Mouse (Mus musculus): ENCODE data around the gene Tmem108. TPM values are rescaled to one million over a fixed set of nuclear protein-coding genes. Genes with fewer than 3 reads are reported as not detected.
A peak's percentile ranks its signal among the peaks of the same experiment; 100 is the strongest.

Tmem108 gene
- total RNA-seq, 2 experiments from 2014 or later, result 4.1 to 5.9 TPM

DNA sequence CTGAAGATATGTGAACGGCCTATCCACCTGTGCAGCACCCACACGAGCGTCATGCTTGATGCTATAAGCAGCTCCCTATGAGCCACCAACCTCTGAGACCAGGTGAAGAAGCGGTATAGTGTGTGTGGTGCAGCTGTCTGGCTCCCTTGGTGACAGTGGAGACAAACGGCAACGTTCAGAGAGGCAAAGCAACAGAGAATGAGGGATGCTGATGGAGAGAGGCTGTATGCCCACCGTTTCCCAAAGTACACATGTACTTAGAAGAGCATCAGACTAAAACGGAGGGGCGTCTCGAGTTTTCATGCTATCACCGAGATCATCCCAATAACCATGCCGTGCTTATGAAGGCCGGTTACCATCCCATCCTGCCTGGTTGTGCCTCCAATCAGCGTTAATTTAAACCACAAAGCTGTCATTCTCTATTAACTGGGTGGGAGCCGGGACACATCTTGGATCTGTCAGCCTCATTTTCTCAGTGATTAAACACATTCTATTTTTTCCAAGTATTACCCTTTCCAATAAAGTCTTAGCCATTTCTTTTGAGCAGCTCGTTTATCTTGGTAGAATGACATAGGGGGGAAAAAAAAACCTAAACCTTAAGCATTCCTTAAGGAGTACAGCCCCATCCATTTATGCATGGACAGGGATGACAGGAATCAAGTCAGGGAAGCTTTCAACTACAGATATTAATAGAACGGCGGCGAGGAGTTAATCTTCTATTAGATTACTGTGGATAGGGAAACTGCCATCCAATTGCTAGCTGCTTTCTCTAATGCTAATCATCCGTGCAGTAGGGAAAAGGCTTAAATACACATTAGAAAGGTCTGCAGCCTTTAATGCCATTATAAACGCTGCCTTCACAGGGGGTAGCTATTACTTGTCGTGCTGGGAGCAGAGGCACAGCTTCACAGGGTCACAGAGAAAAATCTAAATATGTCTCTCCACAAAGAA, 214.7 kb downstream of the Tmem108 start:
- no peak for DNase-seq

DNA sequence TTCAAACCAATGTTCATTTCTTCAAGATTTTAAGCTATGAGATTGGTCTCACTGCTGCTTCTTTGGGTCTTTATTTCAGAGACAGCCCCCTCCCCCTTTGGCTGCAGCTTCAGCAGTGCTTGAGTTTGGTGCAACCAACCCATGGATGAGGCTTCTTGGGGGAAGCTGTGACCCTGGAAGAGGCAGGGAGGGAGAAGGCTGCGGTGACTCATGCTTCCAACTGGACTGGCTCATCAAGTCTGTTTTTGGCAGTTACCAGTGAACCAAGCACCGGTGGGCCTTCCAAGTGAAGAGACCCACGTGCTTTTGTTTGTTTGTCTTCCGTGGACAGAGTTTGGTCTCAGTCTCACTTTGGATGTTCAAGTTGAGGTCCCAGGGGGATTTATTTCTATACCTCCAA, 215.9 kb downstream of the Tmem108 start:
- DNase-seq, result peak; percentile 24

DNA sequence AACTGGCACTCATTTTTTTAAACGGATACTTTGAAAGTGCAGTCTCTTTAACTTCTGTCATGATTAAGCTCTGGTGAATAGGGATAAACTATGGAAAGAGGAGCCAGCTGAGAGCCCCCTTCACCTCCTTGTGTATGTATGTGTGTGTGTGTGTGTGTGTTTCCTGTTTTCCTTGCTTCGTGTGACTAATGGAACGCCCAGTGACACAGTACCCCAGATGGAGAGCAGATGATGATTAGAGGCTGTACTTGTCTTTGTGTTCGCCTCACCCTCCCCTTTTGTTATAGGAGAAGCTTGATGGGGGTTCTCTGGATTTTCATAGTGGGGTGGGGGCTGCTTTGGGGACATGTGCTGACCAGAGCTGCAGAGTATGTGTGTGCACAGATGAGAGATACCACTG, 216.4 kb downstream of the Tmem108 start:
- no peak for DNase-seq

DNA sequence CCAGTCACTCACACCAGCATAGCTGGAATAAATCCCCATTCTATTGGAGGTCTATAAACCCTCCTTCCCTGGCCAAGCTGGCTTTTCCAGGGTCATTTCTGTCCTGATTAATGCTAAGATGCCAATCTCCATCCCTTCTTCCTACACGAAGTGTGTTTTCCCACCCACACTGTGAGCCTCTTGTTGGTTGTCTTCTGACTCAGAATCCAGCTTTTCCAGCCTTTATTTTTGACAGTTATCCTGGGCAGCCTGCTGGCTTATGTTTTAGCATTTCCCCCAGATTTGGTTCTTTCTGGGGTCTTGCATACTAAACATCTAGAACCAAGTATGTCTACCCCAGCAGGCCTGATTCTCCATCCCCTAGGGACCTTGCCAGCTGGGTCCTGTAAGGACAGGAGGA, 217.0 kb downstream of the Tmem108 start:
- no peak for DNase-seq

DNA sequence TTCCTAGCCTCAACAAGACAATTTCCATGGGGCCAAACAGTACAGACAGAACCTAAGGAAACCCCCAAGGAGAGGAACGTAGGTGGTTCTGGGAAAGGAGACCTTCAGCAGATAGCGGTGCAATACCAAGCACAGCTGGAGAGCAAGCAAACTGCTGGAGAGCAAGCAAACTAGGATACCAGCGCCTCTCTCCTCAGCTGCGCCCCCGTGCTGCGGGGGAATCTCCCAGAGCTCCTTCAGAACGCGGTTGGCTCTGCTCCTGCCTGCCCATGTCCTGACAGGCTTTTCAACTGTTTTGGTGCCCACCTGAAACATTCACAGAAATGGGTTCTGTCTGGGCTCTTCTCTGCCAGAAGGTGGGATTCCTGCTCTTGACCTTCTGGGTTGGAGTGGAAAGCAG, 221.1 kb downstream of the Tmem108 start:
- DNase-seq, result no peak

DNA sequence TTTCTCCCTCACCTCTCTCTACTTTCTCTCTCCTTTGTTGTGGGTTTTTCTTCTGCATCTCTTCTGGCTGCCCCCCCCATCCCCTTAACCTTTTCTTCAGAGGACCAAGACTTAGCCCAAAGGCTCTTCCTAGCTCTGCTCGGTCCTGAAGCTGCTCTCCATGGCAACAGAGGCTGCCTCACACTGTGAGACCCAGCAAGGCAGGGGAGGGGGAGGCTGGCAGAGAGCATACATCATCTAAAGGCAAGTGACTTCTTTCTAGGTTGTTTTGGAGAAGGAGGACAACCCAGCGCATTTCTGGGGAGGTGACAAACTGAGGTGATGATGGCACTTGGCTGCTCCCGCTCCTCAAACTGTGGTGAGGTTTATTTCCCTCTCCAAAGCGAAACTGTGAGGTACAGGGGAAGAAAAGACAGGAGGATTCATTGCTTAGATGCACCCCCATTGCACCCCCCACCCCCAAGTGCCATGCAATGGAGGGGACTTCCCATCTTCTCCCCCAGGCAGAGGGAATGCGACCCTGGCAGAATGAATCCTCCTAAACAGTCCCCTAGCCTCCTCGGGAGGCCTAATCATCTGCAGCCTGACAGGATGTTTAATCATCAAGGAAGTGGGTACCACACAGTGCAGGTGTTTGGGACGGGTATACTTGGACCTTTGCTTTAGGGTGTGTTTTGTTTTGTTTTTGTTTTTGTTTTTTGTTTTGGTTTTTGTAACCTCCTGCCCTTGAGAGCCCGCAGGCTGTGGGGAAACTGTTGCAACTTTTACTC, 223.4 kb downstream of the Tmem108 start:
- no peak for DNase-seq

- DNase-seq, result no peak
Observed at GRCm38 (mm10) chr9:103536059-103536634, 225.5 kb downstream of the Tmem108 start.

DNA sequence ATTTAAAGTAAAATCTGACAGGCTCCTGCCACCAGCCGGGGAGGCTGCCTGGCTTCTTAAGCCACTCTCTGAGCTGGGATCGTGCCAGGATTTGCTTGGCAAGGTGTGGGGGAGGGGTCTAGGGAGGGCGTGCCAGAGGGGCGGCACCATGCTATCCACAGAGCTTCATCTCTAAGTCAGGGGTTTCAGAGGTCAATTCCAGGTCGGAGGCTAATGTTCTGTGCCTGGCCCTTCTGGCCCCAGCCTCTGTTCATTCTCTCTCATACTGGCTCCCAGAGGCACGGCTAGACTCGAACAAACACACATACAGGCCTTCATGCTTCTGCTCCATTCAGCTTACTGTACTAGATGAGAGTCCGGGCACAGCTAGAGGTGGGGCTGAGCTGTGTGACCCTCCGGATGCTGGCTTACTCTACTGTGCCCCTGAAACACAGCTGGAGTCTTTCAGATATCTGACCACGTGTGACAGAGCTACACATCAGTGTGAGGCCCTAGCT, 236.5 kb downstream of the Tmem108 start:
- DNase-seq, result no peak

GRCm38 (mm10) chr9:103524600-103524999, 237.0 kb downstream of the Tmem108 start:
- no peak for DNase-seq

GRCm38 (mm10) chr9:103523742-103524403, 237.8 kb downstream of the Tmem108 start:
- DNase-seq, result no peak

- DNase-seq, result no peak
Observed at GRCm38 (mm10) chr9:103523008-103523407, 238.6 kb downstream of the Tmem108 start.

- DNase-seq, result no peak
Observed at GRCm38 (mm10) chr9:103513884-103514283, 247.8 kb downstream of the Tmem108 start.

GRCm38 (mm10) chr9:103512257-103512656, 249.4 kb downstream of the Tmem108 start:
- DNase-seq, result no peak

- no peak for DNase-seq
Observed at GRCm38 (mm10) chr9:103506968-103507584, 254.6 kb downstream of the Tmem108 start.

DNA sequence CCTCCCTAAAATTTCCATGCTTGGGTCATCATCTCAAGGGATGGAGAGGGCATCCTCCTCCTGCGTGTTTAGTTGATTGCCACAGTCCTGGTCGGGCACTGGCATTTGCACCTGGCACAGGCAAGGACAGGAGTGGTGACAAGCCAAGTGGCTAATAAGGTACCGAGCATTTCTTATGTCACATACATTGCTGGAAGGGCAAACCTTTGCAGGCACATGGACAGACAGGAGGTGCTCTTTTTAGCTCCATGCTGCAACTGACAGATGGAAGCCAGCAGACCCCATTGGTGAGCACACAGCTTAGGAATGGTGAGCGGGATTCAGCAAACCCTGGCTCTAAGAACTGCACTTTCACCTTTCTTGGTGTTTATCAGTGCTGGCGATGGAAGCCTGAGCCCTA, 256.6 kb downstream of the Tmem108 start:
- DNase-seq, result no peak

GRCm38 (mm10) chr9:103504646-103505045, 257.0 kb downstream of the Tmem108 start:
- no peak for DNase-seq

DNA sequence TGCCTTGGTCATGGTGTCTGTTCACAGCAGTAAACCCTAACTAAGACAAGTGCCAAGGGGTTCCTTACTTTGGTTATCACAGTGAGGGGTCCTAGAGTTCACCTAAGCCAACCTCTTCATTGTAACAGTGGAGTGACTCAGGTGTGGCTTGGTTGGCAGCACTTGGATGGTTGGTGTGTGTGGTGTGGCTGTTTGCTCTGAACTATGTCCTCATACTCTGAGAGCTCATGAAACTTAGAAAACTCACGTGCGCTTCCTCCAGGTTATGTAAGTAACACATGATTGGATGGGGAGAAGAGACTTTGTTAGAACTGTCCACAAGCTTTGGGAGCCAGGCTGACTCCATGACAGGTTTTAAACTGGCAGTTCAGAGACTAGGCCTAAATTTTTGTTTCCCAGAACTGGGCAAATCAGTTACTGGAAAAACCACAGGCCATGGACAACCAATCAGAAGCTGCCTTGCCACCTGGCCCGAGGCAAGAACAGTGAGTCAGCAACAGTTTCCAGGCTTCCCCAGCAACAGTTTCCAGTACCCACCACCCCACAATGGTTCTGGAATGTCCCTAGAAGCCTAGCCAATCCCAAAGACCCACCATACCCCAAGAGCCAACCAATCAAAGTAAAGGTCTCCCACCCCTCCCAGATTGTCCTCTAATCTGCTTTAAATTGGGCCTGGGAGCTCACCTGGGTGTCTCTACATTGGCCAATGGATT, 257.9 kb downstream of the Tmem108 start:
- no peak for DNase-seq

DNA sequence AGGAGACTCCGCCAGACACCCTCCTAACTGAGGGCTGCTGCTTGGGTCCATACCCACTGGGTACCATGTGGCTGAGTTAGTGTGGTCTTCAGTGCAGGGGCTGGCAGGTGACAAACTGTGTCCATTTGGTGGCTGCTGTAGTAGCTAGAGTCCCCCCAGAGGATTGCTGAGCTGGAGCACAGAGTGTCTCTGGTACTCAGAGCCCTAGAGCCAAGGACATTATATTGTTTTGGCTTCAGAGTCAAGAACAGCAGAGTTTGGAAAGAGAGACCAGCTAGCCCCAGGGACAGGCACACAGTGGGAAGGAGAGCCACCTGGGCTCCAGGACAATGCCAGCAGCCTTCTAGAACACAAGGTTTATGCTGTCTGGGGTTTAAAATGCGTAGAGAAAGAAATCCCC, 259.0 kb downstream of the Tmem108 start:
- no peak for DNase-seq

DNA sequence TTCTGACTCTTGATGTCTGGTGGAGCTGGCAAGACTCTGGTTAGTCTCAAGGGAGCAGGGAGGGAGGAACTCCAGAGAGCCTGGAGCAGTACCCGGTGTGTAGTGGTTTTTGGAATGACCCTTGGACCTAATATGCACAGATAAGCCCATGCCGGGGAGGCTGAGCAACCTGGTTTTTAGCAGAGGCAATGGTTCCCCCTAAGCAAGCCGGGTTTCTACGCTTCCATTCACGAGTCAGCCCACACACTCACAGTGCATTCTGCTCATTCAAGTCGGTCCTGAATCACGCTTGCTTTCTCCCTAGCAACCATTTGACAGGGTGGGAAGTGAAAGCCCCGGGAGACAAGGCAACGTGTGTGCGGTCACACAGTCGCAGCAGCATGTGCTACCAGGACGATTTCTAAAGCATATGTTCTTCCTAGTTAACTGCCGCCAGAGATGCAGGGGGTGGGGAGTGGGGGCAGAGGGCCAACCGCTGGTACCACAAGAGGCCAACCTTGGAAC, 259.7 kb downstream of the Tmem108 start:
- DNase-seq, result no peak

DNA sequence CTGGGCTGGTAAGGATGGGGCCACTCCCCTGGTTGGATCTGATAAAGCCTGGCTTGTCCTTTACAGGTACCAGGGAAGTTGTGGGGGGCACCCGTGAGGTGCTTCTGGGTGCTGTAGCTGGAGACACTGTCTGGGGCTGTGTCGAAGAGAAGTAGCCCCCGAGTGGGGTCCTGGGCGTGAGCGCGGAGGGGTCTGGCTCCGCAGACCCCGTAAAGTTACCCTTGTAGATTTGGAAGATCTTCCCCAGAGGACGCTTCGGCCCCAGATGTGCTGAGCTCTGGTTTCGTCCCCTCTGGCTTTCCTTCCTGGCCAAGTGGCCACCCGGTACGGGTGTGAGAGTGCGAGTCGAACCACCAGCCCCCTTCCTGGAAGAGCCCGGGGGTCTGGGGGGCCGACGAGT, 262.3 kb downstream of the Tmem108 start:
- DNase-seq, result no peak

- no peak for DNase-seq
Observed at GRCm38 (mm10) chr9:103498699-103499098, 262.9 kb downstream of the Tmem108 start.
